Mouse (Mus musculus): ENCODE results near the gene Irs1. TPM values are rescaled to one million over a fixed set of nuclear protein-coding genes. Genes with fewer than 3 reads are reported as not detected.

Irs1 gene
- polyA plus RNA-seq, 1 experiment from 2014 or later, result 6.3 TPM

- peak overlapping the region; percentile 57 for H3K27ac ChIP-seq (ENCODE audit: low read depth, low read length)
- peak overlapping the region; percentile 17; the same call in 1 of the 2 replicates for H3K4me2 ChIP-seq (ENCODE audit: low read length)
- ATAC-seq (no peak), DNase-seq (ENCODE audit: low spot score) (no peak)
- no peak overlapping the region for H3K4me3 ChIP-seq (ENCODE audit: low read depth, low read length)
- H3K36me3 ChIP-seq (ENCODE audit: control insufficient read depth, insufficient read depth, low read length), result no peaks in the 10 kb centered on the region
- H3K27me3 ChIP-seq (replicated peaks; ENCODE audit: control insufficient read depth, insufficient read depth, low read length), result no peaks in the 10 kb centered on the region
- no peaks in the 10 kb centered on the region for H3K9me3 ChIP-seq (replicated peaks; ENCODE audit: control insufficient read depth, low read length)
- H3K4me1 ChIP-seq (ENCODE audit: control insufficient read depth, insufficient read depth, low read length), result peaks cover 35% of the 10 kb centered on the region
- WGBS, result 54% methylated on average over 10 of the region's 10 CpGs
- no peak overlapping the region for H3K9ac ChIP-seq (ENCODE audit: low read length)
Measured at GRCm38 (mm10) chr1:82320864-82321263, 29.6 kb upstream of the Irs1 start.

GRCm38 (mm10) chr1:82320456-82320855 is 29.2 kb upstream of the Irs1 start:
- H3K9me3 ChIP-seq (replicated peaks; ENCODE audit: control insufficient read depth, low read length), result no peaks in the 10 kb centered on the region
- peaks cover 36% of the 10 kb centered on the region for H3K4me1 ChIP-seq (ENCODE audit: control insufficient read depth, insufficient read depth, low read length)
- H3K4me2 ChIP-seq (ENCODE audit: low read length), result 0 out of 2 replicates have a peak overlapping the region, but pooled peaks have one; percentile 17
- no peak overlapping the region for H3K9ac ChIP-seq (ENCODE audit: low read length)
- peak overlapping the region; percentile 57 for H3K27ac ChIP-seq (ENCODE audit: low read depth, low read length)
- no peaks in the 10 kb centered on the region for H3K27me3 ChIP-seq (replicated peaks; ENCODE audit: control insufficient read depth, insufficient read depth, low read length)
- peak; percentile 19; the same call in 1 of the 2 replicates for ATAC-seq
- WGBS, result 50% methylated on average over 6 of the region's 6 CpGs
- H3K4me3 ChIP-seq (ENCODE audit: low read depth, low read length), result no peak overlapping the region
- peak; percentile 77 for DNase-seq (ENCODE audit: low spot score)
- no peaks in the 10 kb centered on the region for H3K36me3 ChIP-seq (ENCODE audit: control insufficient read depth, insufficient read depth, low read length)

- Histone ChIP-seq H3K4me3 (ENCODE audit: low read depth, low read length) (peak overlapping the region; percentile 87), H3K4me2 (ENCODE audit: low read length) (peak overlapping the region; percentile 58), H3K9ac (ENCODE audit: low read length) (peak overlapping the region; percentile 94), H3K4me1 (ENCODE audit: control insufficient read depth, insufficient read depth, low read length) (peaks cover 28% of the 10 kb centered on the region), H3K9me3 (replicated peaks; ENCODE audit: control insufficient read depth, low read length) (no peaks in the 10 kb centered on the region), H3K27ac (ENCODE audit: low read depth, low read length) (peak overlapping the region; percentile 97), H3K36me3 (ENCODE audit: control insufficient read depth, insufficient read depth, low read length) (no peaks in the 10 kb centered on the region), H3K27me3 (replicated peaks; ENCODE audit: control insufficient read depth, insufficient read depth, low read length) (no peaks in the 10 kb centered on the region)
- under 1% methylated on average over 22 of the region's 26 CpGs for WGBS
- ATAC-seq (peak; percentile 40; the same call in 1 of the 2 replicates), DNase-seq (ENCODE audit: low spot score) (peak; percentile 49)
Measured at GRCm38 (mm10) chr1:82316746-82317126, 25.5 kb upstream of the Irs1 start.

GRCm38 (mm10) chr1:82316111-82316745 is 25.0 kb upstream of the Irs1 start, which contains the start of gene Rhbdd1:
TSS of gene Rhbdd1 (plus strand) at chr1:82316452.
- peaks cover 24% of the 10 kb centered on the region for H3K4me1 ChIP-seq (ENCODE audit: control insufficient read depth, insufficient read depth, low read length)
- peak; percentile 97 for ATAC-seq
- peak within 1 kb of the TSS; percentile 58 for H3K4me2 ChIP-seq (ENCODE audit: low read length)
- H3K9ac ChIP-seq (ENCODE audit: low read length), result peak within 1 kb of the TSS; percentile 94
- no peaks in the 10 kb centered on the region for H3K36me3 ChIP-seq (ENCODE audit: control insufficient read depth, insufficient read depth, low read length)
- H3K9me3 ChIP-seq (replicated peaks; ENCODE audit: control insufficient read depth, low read length), result no peaks in the 10 kb centered on the region
- H3K27ac ChIP-seq (ENCODE audit: low read depth, low read length), result peak within 1 kb of the TSS; percentile 97
- peak within 1 kb of the TSS; percentile 87 for H3K4me3 ChIP-seq (ENCODE audit: low read depth, low read length)
- no peaks in the 10 kb centered on the region for H3K27me3 ChIP-seq (replicated peaks; ENCODE audit: control insufficient read depth, insufficient read depth, low read length)
- peak; percentile 99 for DNase-seq (ENCODE audit: low spot score)
- 6% methylated on average over 47 of the region's 47 CpGs for WGBS

GRCm38 (mm10) chr1:82304483-82304882 is 13.3 kb upstream of the Irs1 start:
- H3K27ac ChIP-seq (ENCODE audit: low read depth, low read length), result no peak overlapping the region
- no peak overlapping the region for H3K4me2 ChIP-seq (ENCODE audit: low read length)
- ATAC-seq, result no peak
- no peak overlapping the region for H3K4me3 ChIP-seq (ENCODE audit: low read depth, low read length)
- no peaks in the 10 kb centered on the region for H3K4me1 ChIP-seq (ENCODE audit: control insufficient read depth, insufficient read depth, low read length)
- H3K9me3 ChIP-seq (replicated peaks; ENCODE audit: control insufficient read depth, low read length), result no peaks in the 10 kb centered on the region
- no peaks in the 10 kb centered on the region for H3K36me3 ChIP-seq (ENCODE audit: control insufficient read depth, insufficient read depth, low read length)
- DNase-seq (ENCODE audit: low spot score), result no peak
- no peaks in the 10 kb centered on the region for H3K27me3 ChIP-seq (replicated peaks; ENCODE audit: control insufficient read depth, insufficient read depth, low read length)
- no peak overlapping the region for H3K9ac ChIP-seq (ENCODE audit: low read length)
- WGBS, result 89% methylated on average over 3 of the region's 3 CpGs

- H3K9me3 ChIP-seq (replicated peaks; ENCODE audit: control insufficient read depth, low read length), result no peaks in the 10 kb centered on the region
- no peak for DNase-seq (ENCODE audit: low spot score)
- H3K27me3 ChIP-seq (replicated peaks; ENCODE audit: control insufficient read depth, insufficient read depth, low read length), result no peaks in the 10 kb centered on the region
- 30% methylated on average over 1 of the region's 1 CpGs for WGBS
- no peak for ATAC-seq
- H3K4me3 ChIP-seq (ENCODE audit: low read depth, low read length), result no peak overlapping the region
- H3K4me2 ChIP-seq (ENCODE audit: low read length), result no peak overlapping the region
- H3K27ac ChIP-seq (ENCODE audit: low read depth, low read length), result no peak overlapping the region
- no peaks in the 10 kb centered on the region for H3K4me1 ChIP-seq (ENCODE audit: control insufficient read depth, insufficient read depth, low read length)
- H3K36me3 ChIP-seq (ENCODE audit: control insufficient read depth, insufficient read depth, low read length), result no peaks in the 10 kb centered on the region
- no peak overlapping the region for H3K9ac ChIP-seq (ENCODE audit: low read length)
Measured at GRCm38 (mm10) chr1:82298586-82298985, 7.4 kb upstream of the Irs1 start.

- H3K4me3 ChIP-seq (ENCODE audit: low read depth, low read length), result no peak overlapping the region
- DNase-seq (ENCODE audit: low spot score) (peak; percentile 92), ATAC-seq (no peak)
- no peaks in the 10 kb centered on the region for H3K9me3 ChIP-seq (replicated peaks; ENCODE audit: control insufficient read depth, low read length)
- H3K27me3 ChIP-seq (replicated peaks; ENCODE audit: control insufficient read depth, insufficient read depth, low read length), result no peaks in the 10 kb centered on the region
- no peak overlapping the region for H3K9ac ChIP-seq (ENCODE audit: low read length)
- WGBS, result 11% methylated on average over 6 of the region's 6 CpGs
- no peak overlapping the region for H3K27ac ChIP-seq (ENCODE audit: low read depth, low read length)
- peaks cover 6% of the 10 kb centered on the region; the same call in 1 of the 2 replicates for H3K4me1 ChIP-seq (ENCODE audit: control insufficient read depth, insufficient read depth, low read length)
- no peak overlapping the region for H3K4me2 ChIP-seq (ENCODE audit: low read length)
- H3K36me3 ChIP-seq (ENCODE audit: control insufficient read depth, insufficient read depth, low read length), result no peaks in the 10 kb centered on the region
Measured at GRCm38 (mm10) chr1:82294102-82294501, 2.9 kb upstream of the Irs1 start.

- peak overlapping the region; percentile 74 for H3K4me3 ChIP-seq (ENCODE audit: low read depth, low read length)
- WGBS, result 0% methylated on average over 13 of the region's 13 CpGs
- H3K4me2 ChIP-seq (ENCODE audit: low read length), result peak overlapping the region; percentile 88
- H3K9me3 ChIP-seq (replicated peaks; ENCODE audit: control insufficient read depth, low read length), result no peaks in the 10 kb centered on the region
- H3K27ac ChIP-seq (ENCODE audit: low read depth, low read length), result peak overlapping the region; percentile 35
- H3K9ac ChIP-seq (ENCODE audit: low read length), result no peak overlapping the region
- no peaks in the 10 kb centered on the region for H3K27me3 ChIP-seq (replicated peaks; ENCODE audit: control insufficient read depth, insufficient read depth, low read length)
- H3K4me1 ChIP-seq (ENCODE audit: control insufficient read depth, insufficient read depth, low read length), result peaks cover 10% of the 10 kb centered on the region
- DNase-seq (ENCODE audit: low spot score) (peak; percentile 94), ATAC-seq (peak; percentile 67)
- H3K36me3 ChIP-seq (ENCODE audit: control insufficient read depth, insufficient read depth, low read length), result peaks cover 7% of the 10 kb centered on the region; the same call in 1 of the 2 replicates
Measured at GRCm38 (mm10) chr1:82292771-82293170, 1.6 kb upstream of the Irs1 start.

Measured in forebrain, embryonic 14.5 days (tissue).